Mouse (Mus musculus) gastrocnemius, adult 2 months (tissue): ENCODE results near the gene Sema6b. TPM values are rescaled to one million over a fixed set of nuclear protein-coding genes. Genes with fewer than 3 reads are reported as not detected.

Source experiments
- DNase-seq: peaks from one replicate; pipeline ENCODE4 v3.0.0; 2022
- H3K27ac ChIP-seq: fragments of 200-600 bp; 2 replicates; pipeline ENCODE4 v1.8.1; 2022; ENCODE audit warnings: mild to moderate bottlenecking
- H3K4me3 ChIP-seq: fragments of 200-600 bp; 2 replicates; pipeline ENCODE4 v1.8.1; 2022; ENCODE audit warnings: mild to moderate bottlenecking, moderate library complexity
- CTCF ChIP-seq: fragments of 200-600 bp; IDR thresholded peaks from 2 replicates; pipeline ENCODE4 v1.8.1; 2022; ENCODE audit warnings: antibody characterized with exemption, mild to moderate bottlenecking, moderate library complexity
- intact Hi-C: fragments of 180-260 bp; cut with DNase I; formaldehyde crosslinking; loops from one replicate; pipeline ENCODE4 v1.15.1; 2025
- total RNA-seq, 2 experiments: library from RNA; stranded (reverse); gene quantifications; 2 replicates each; pipeline ENCODE4 v1.2.3; 2021

The Sema6b gene
- total RNA-seq, 2 experiments from 2014 or later: 1.9 to 3.2 TPM

- TF ChIP-seq CTCF: no peak
- Histone ChIP-seq H3K4me3 (peak overlapping the region; percentile 85), H3K27ac (peak overlapping the region; percentile 39)
- intact Hi-C loops: loop anchor here (10.0 kb wide), 1 partner anchor 195 kb away; no protein-coding TSS in a partner anchor
- DNase-seq: no peak
Measured at GRCm38 (mm10) chr17:56139355-56139754, 788 bp downstream of the Sema6b start.

- Histone ChIP-seq H3K4me3 (peak overlapping the region; percentile 37; the same call in 1 of the 2 replicates), H3K27ac (peak overlapping the region; percentile 53)
- no peak for TF ChIP-seq CTCF
- intact Hi-C loops: loop anchor here (10.0 kb wide), 1 partner anchor 197 kb away; no protein-coding TSS in a partner anchor
- DNase-seq: no peak
Measured at GRCm38 (mm10) chr17:56137839-56138613, 2.1 kb downstream of the Sema6b start.

- TF ChIP-seq CTCF: no peak
- intact Hi-C loops: loop anchor here (10.0 kb wide), 1 partner anchor 198 kb away; no protein-coding TSS in a partner anchor
- DNase-seq: no peak
- Histone ChIP-seq H3K4me3 (no peak overlapping the region), H3K27ac (peak overlapping the region; percentile 87)
Measured at GRCm38 (mm10) chr17:56136558-56136957, 3.6 kb downstream of the Sema6b start.

- intact Hi-C loops: loop anchor here (1.0 to 10.0 kb wide), 2 partner anchors 25 to 200 kb away; no protein-coding TSS in a partner anchor
- DNase-seq: peak; percentile 84
- H3K4me3 ChIP-seq: peak overlapping the region; percentile 70
- peak; percentile 95 for TF ChIP-seq CTCF
- H3K27ac ChIP-seq: peak overlapping the region; percentile 87
Measured at GRCm38 (mm10) chr17:56134463-56134971, 5.6 kb downstream of the Sema6b start.

GRCm38 (mm10) chr17:56133457-56134363, 6.4 kb downstream of the Sema6b start:
- peak overlapping the region; percentile 70 for H3K4me3 ChIP-seq
- intact Hi-C loops: loop anchor here (1.0 to 10.0 kb wide), 3 partner anchors 26 to 201 kb away; no protein-coding TSS in a partner anchor

GRCm38 (mm10) chr17:56132661-56133060, 7.5 kb downstream of the Sema6b start:
- peak overlapping the region; percentile 70 for H3K4me3 ChIP-seq
- peak overlapping the region; percentile 87; the same call in 1 of the 2 replicates for H3K27ac ChIP-seq
- DNase-seq: peak; percentile 78
- TF ChIP-seq CTCF: no peak; the same call in 1 of the 2 replicates
- intact Hi-C loops: loop anchor here (2.0 to 10.0 kb wide), 2 partner anchors 122 to 202 kb away; no protein-coding TSS in a partner anchor

More at GRCm38 (mm10) chr17:56133457-56134363, 6.4 kb downstream of the Sema6b start:
- H3K27ac ChIP-seq: peak overlapping the region; percentile 87
- no peak for TF ChIP-seq CTCF
- DNase-seq: peak; percentile 80

GRCm38 (mm10) chr17:56131814-56132213, 8.3 kb downstream of the Sema6b start:
- Histone ChIP-seq H3K27ac (no peak overlapping the region), H3K4me3 (no peak overlapping the region; the same call in none of the 2 replicates)
- intact Hi-C loops: loop anchor here (2.0 to 10.0 kb wide), 2 partner anchors 123 to 203 kb away; no protein-coding TSS in a partner anchor
- TF ChIP-seq CTCF: peak; percentile 90
- peak; percentile 77 for DNase-seq

- TF ChIP-seq CTCF: no peak
- H3K4me3 ChIP-seq: no peak overlapping the region
Measured at GRCm38 (mm10) chr17:56131136-56131535, 9.0 kb downstream of the Sema6b start.

GRCm38 (mm10) chr17:56128246-56128645, 11.9 kb downstream of the Sema6b start:
- no peak overlapping the region for H3K27ac ChIP-seq
- intact Hi-C loops: no loop called here
- no peak for TF ChIP-seq CTCF
- DNase-seq: no peak
- H3K4me3 ChIP-seq: no peak overlapping the region

More at GRCm38 (mm10) chr17:56131136-56131535, 9.0 kb downstream of the Sema6b start:
- no peak for DNase-seq
- intact Hi-C loops: loop anchor here (10.0 kb wide), 1 partner anchor 204 kb away; no protein-coding TSS in a partner anchor
- no peak overlapping the region for H3K27ac ChIP-seq

GRCm38 (mm10) chr17:56126175-56126574, 14.0 kb downstream of the Sema6b start:
- Histone ChIP-seq H3K27ac (no peak overlapping the region), H3K4me3 (no peak overlapping the region)
- intact Hi-C loops: no loop called here
- no peak for DNase-seq
- no peak for TF ChIP-seq CTCF

- TF ChIP-seq CTCF: no peak
- Histone ChIP-seq H3K27ac (no peak overlapping the region), H3K4me3 (no peak overlapping the region)
- DNase-seq: no peak
- intact Hi-C loops: no loop called here
Measured at GRCm38 (mm10) chr17:56125276-56125630, 14.9 kb downstream of the Sema6b start.
